Mouse (Mus musculus) liver, embryonic 12.5 days (tissue): ENCODE results near the gene Irak2. TPM values are rescaled to one million over a fixed set of nuclear protein-coding genes. Genes with fewer than 3 reads are reported as not detected.

Experiments used
- ATAC-seq: fragments of 200-750 bp; cut with Nextera tagmentation; 2 replicates; pipeline ENCODE4 v1.8.0; 2017; ENCODE audit warnings: moderate number of reproducible peaks, mild to moderate bottlenecking, moderate library complexity
- H3K27ac ChIP-seq: fragments of 300-500 bp; sonication (generic); 2 replicates; pipeline ENCODE4 v1.5.1; 2016; ENCODE audit warnings: mild to moderate bottlenecking
- H3K27me3 ChIP-seq: fragments of 300-500 bp; sonication (generic); replicated peaks from 2 replicates; pipeline ENCODE4 v1.6.1; 2016; ENCODE audit warnings: mild to moderate bottlenecking, moderate library complexity
- H3K36me3 ChIP-seq: fragments of 300-500 bp; sonication (generic); 2 replicates; pipeline ENCODE4 v1.6.1; 2016; ENCODE audit warnings: mild to moderate bottlenecking, moderate library complexity
- H3K4me1 ChIP-seq: fragments of 300-500 bp; sonication (generic); 2 replicates; pipeline ENCODE4 v1.6.1; 2016
- H3K4me2 ChIP-seq: fragments of 300-500 bp; sonication (generic); 2 replicates; pipeline ENCODE4 v1.6.1; 2016; ENCODE audit warnings: mild to moderate bottlenecking, moderate library complexity
- H3K4me3 ChIP-seq: fragments of 300-500 bp; sonication (generic); 2 replicates; pipeline ENCODE4 v1.5.1; 2016; ENCODE audit warnings: mild to moderate bottlenecking, moderate library complexity
- H3K9ac ChIP-seq: fragments of 300-500 bp; sonication (generic); 2 replicates; pipeline ENCODE4 v1.6.1; 2016; ENCODE audit warnings: mild to moderate bottlenecking, moderate library complexity
- H3K9me3 ChIP-seq: fragments of 300-500 bp; sonication (generic); replicated peaks from 2 replicates; pipeline ENCODE4 v1.6.1; 2016; ENCODE audit warnings: mild to moderate bottlenecking, moderate library complexity
- WGBS: fragments of 180-500 bp; shearing (Covaris S2); methylation state at CpG from one replicate; pipeline ENCODE4 v1.1.7; 2016; ENCODE audit not compliant: insufficient replicate concordance; 5-methylcytosine and 5-hydroxymethylcytosine counted together
- polyA plus RNA-seq: library from polyadenylated mRNA; unstranded; fragments of >200 nt; fragmentation: Nextera tagmentation; extraction: Ambion mirVana; gene quantifications from 2 replicates; pipeline ENCODE4 v1.2.1, GENCODE M21; 2016

The Irak2 gene
- polyA plus RNA-seq, 1 experiment from 2014 or later: 17.9 TPM

GRCm38 (mm10) chr6:113675234-113675633 is 37.0 kb downstream of the Irak2 start:
- Histone ChIP-seq H3K9ac (no peak overlapping the region), H3K4me1 (peaks cover 19% of the 10 kb centered on the region), H3K9me3 (peaks cover 6% of the 10 kb centered on the region), H3K27me3 (no peaks in the 10 kb centered on the region), H3K4me3 (no peak overlapping the region), H3K36me3 (peaks cover 31% of the 10 kb centered on the region; the same call in 1 of the 2 replicates), H3K27ac (no peak overlapping the region), H3K4me2 (no peak overlapping the region)
- 70% methylated on average over 4 of the region's 4 CpGs for WGBS
- 0 out of 2 replicates have a peak, but pooled peaks have one; percentile 16 for ATAC-seq

- Histone ChIP-seq H3K27me3 (no peaks in the 10 kb centered on the region), H3K27ac (no peak overlapping the region), H3K9me3 (peaks cover 6% of the 10 kb centered on the region), H3K9ac (no peak overlapping the region), H3K4me1 (peaks cover 26% of the 10 kb centered on the region), H3K36me3 (peaks cover 31% of the 10 kb centered on the region; the same call in 1 of the 2 replicates), H3K4me2 (no peak overlapping the region), H3K4me3 (no peak overlapping the region)
- 86% methylated on average over 9 of the region's 9 CpGs for WGBS
- no peak for ATAC-seq
Measured at GRCm38 (mm10) chr6:113675991-113676390, 37.7 kb downstream of the Irak2 start.

- no peak overlapping the region for H3K9ac ChIP-seq
- ATAC-seq: no peak
- 70% methylated on average over 14 of the region's 14 CpGs for WGBS
Measured at GRCm38 (mm10) chr6:113677070-113677734, 38.9 kb downstream of the Irak2 start.

GRCm38 (mm10) chr6:113678246-113679012 is 40.2 kb downstream of the Irak2 start:
- peaks cover 30% of the 10 kb centered on the region for H3K4me1 ChIP-seq
- H3K4me2 ChIP-seq: no peak overlapping the region
- no peaks in the 10 kb centered on the region for H3K27me3 ChIP-seq
- H3K4me3 ChIP-seq: no peak overlapping the region
- 81% methylated on average over 14 of the region's 14 CpGs for WGBS
- no peak for ATAC-seq
- H3K9me3 ChIP-seq: no peaks in the 10 kb centered on the region
- H3K36me3 ChIP-seq: peaks cover 14% of the 10 kb centered on the region; the same call in 1 of the 2 replicates
- H3K27ac ChIP-seq: no peak overlapping the region
- H3K9ac ChIP-seq: no peak overlapping the region

More at GRCm38 (mm10) chr6:113677070-113677734, 38.9 kb downstream of the Irak2 start:
- Histone ChIP-seq H3K4me3 (no peak overlapping the region), H3K36me3 (peaks cover 22% of the 10 kb centered on the region; the same call in 1 of the 2 replicates), H3K27ac (no peak overlapping the region), H3K4me2 (no peak overlapping the region), H3K4me1 (peaks cover 34% of the 10 kb centered on the region), H3K27me3 (no peaks in the 10 kb centered on the region), H3K9me3 (no peaks in the 10 kb centered on the region)

- 64% methylated on average over 9 of the region's 9 CpGs for WGBS
- Histone ChIP-seq H3K9ac (no peak overlapping the region), H3K4me1 (peaks cover 30% of the 10 kb centered on the region), H3K4me2 (no peak overlapping the region), H3K27me3 (no peaks in the 10 kb centered on the region), H3K9me3 (no peaks in the 10 kb centered on the region), H3K27ac (0 out of 2 replicates have a peak overlapping the region, but pooled peaks have one; percentile 17), H3K4me3 (no peak overlapping the region), H3K36me3 (peaks cover 20% of the 10 kb centered on the region; the same call in 1 of the 2 replicates)
- ATAC-seq: no peak
Measured at GRCm38 (mm10) chr6:113679993-113680566, 41.8 kb downstream of the Irak2 start.

- no peak overlapping the region for H3K27ac ChIP-seq
- H3K4me1 ChIP-seq: peaks cover 32% of the 10 kb centered on the region
- H3K4me3 ChIP-seq: no peak overlapping the region
- no peaks in the 10 kb centered on the region for H3K27me3 ChIP-seq
- ATAC-seq: peak; percentile 75
- H3K36me3 ChIP-seq: peaks cover 20% of the 10 kb centered on the region; the same call in 1 of the 2 replicates
- no peaks in the 10 kb centered on the region for H3K9me3 ChIP-seq
- WGBS: 7% methylated on average over 4 of the region's 4 CpGs
- H3K9ac ChIP-seq: no peak overlapping the region
- H3K4me2 ChIP-seq: no peak overlapping the region
Measured at GRCm38 (mm10) chr6:113681271-113681670, 43.0 kb downstream of the Irak2 start.

GRCm38 (mm10) chr6:113683081-113683825 is 45.0 kb downstream of the Irak2 start:
- H3K4me2 ChIP-seq: no peak overlapping the region
- 70% methylated on average over 10 of the region's 10 CpGs for WGBS

GRCm38 (mm10) chr6:113686551-113687125 is 48.4 kb downstream of the Irak2 start:
- Histone ChIP-seq H3K27me3 (no peaks in the 10 kb centered on the region), H3K9ac (no peak overlapping the region), H3K4me3 (no peak overlapping the region), H3K27ac (no peak overlapping the region), H3K4me2 (no peak overlapping the region), H3K4me1 (peaks cover 53% of the 10 kb centered on the region), H3K36me3 (peaks cover 13% of the 10 kb centered on the region; the same call in 1 of the 2 replicates), H3K9me3 (no peaks in the 10 kb centered on the region)
- no peak for ATAC-seq
- 64% methylated on average over 8 of the region's 8 CpGs for WGBS

More at GRCm38 (mm10) chr6:113683081-113683825, 45.0 kb downstream of the Irak2 start:
- no peak overlapping the region for H3K4me3 ChIP-seq
- no peak overlapping the region for H3K9ac ChIP-seq
- no peaks in the 10 kb centered on the region for H3K27me3 ChIP-seq
- ATAC-seq: no peak
- no peaks in the 10 kb centered on the region for H3K9me3 ChIP-seq
- H3K27ac ChIP-seq: no peak overlapping the region
- peaks cover 16% of the 10 kb centered on the region; the same call in 1 of the 2 replicates for H3K36me3 ChIP-seq
- peaks cover 43% of the 10 kb centered on the region for H3K4me1 ChIP-seq

- Histone ChIP-seq H3K9me3 (no peaks in the 10 kb centered on the region), H3K27ac (peak overlapping the region; percentile 97), H3K9ac (peak overlapping the region; percentile 80; the same call in 1 of the 2 replicates), H3K27me3 (no peaks in the 10 kb centered on the region), H3K4me1 (peaks cover 83% of the 10 kb centered on the region), H3K36me3 (peaks cover 28% of the 10 kb centered on the region), H3K4me2 (peak overlapping the region; percentile 79), H3K4me3 (0 out of 2 replicates have a peak overlapping the region, but pooled peaks have one; percentile 63)
- ATAC-seq: no peak; the same call in 1 of the 2 replicates
- 48% methylated on average over 7 of the region's 7 CpGs for WGBS
Measured at GRCm38 (mm10) chr6:113690008-113690399, 51.7 kb downstream of the Irak2 start.

- H3K4me1 ChIP-seq: peaks cover 87% of the 10 kb centered on the region
- under 1% methylated on average over 14 of the region's 14 CpGs for WGBS
- H3K4me2 ChIP-seq: peak overlapping the region; percentile 79
- peaks cover 33% of the 10 kb centered on the region for H3K36me3 ChIP-seq
- H3K4me3 ChIP-seq: peak overlapping the region; percentile 63
- H3K27me3 ChIP-seq: no peaks in the 10 kb centered on the region
- H3K27ac ChIP-seq: peak overlapping the region; percentile 97
- H3K9ac ChIP-seq: peak overlapping the region; percentile 80
- ATAC-seq: peak; percentile 95
- H3K9me3 ChIP-seq: no peaks in the 10 kb centered on the region
Measured at GRCm38 (mm10) chr6:113690400-113691083, 52.3 kb downstream of the Irak2 start.
